Mouse (Mus musculus) left cerebral cortex, adult 2 months (tissue): ENCODE data around the gene Lsamp. TPM values are rescaled to one million over a fixed set of nuclear protein-coding genes. Genes with fewer than 3 reads are reported as not detected.
A peak's percentile ranks its signal among the peaks of the same experiment; 100 is the strongest.

Experiments used
- DNase-seq, 2 experiments: peaks; one replicate each; pipeline ENCODE4 v3.0.0; 2021 to 2022; ENCODE audit warnings: low spot score in 2 of 2, mixed read lengths in 1 of 2; ENCODE audit errors: extremely low spot score in 1 of 2
- H3K27ac ChIP-seq: fragments of 200-600 bp; 2 replicates; pipeline ENCODE4 v1.8.1; 2022
- H3K4me3 ChIP-seq: fragments of 200-600 bp; 2 replicates; pipeline ENCODE4 v1.8.1; 2022
- CTCF ChIP-seq: fragments of 200-600 bp; IDR thresholded peaks from 2 replicates; pipeline ENCODE4 v1.8.1; 2022; ENCODE audit warnings: antibody characterized with exemption, mild to moderate bottlenecking, moderate library complexity
- intact Hi-C: fragments of 180-260 bp; cut with DNase I; formaldehyde crosslinking; loops from one replicate; pipeline ENCODE4 v1.15.1; 2025
- total RNA-seq, 2 experiments: library from RNA; stranded (reverse); gene quantifications; 2 replicates each; pipeline ENCODE4 v1.2.3; 2021

Lsamp gene
- total RNA-seq, 2 experiments from 2014 or later, result 245 to 265 TPM

DNA sequence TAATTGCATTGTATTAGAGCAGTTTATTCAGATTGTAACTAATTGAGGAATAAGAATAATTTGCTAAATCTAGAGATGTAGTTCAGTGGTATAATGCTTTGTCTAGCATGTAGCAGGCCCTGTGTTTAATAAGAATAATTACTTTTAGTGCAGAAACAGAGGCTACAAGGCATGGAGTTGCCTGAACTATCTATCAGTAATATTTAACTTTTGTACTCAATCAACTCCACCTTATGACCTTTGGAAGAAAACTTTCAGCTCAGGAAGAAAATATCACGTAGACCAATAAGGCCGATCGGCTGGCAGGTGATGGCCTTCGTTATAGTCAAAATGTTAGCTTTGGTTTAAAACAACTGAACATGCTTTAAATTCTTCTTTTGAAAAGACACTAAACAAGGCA lies 946.4 kb downstream of the Lsamp start:
- no peak overlapping the region for H3K4me3 ChIP-seq
- intact Hi-C loops, result no loop called here
- DNase-seq, result no peak
- TF ChIP-seq CTCF, result no peak
- H3K27ac ChIP-seq, result no peak overlapping the region

DNA sequence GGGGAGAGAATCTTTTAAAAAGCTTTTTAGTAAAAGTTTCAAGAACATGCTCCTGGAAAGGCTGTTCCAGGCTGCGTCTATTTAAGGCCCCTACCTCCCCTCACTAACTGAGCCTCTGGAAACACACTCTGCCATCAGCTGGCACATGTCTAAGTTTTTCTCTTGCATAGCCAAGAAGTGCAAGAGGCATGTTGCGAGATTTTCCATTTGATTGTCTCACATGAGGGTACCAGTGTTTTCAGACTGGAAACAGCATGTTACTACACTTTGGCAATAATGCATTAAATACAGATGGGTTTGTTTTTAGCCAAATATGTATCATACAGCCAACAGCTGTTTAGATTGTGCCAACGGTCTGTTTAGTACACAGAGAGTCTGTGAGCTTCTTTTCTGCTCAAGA lies 958.1 kb downstream of the Lsamp start:
- Histone ChIP-seq H3K4me3 (no peak overlapping the region), H3K27ac (no peak overlapping the region)
- TF ChIP-seq CTCF, result no peak
- intact Hi-C loops, result no loop called here
- no peak for DNase-seq

DNA sequence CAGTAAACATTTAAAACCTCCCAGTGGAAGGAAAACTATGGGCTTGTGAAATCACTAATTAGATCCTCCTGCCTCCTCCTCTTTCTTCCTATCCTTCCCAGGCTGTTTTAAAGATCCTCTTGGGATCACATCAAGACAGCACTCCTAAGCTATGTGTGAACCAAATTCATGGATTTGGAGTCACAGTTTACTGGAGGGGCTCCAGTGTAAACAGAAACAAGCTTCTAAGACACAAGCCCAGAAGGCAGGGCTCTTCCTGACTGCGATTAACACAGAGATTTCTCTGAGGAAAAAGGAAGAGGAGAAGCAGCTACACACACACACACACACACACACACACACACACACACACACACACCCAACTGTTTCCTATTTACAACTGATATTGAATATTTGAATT lies 961.7 kb downstream of the Lsamp start:
- DNase-seq, result no peak
- intact Hi-C loops, result no loop called here
- TF ChIP-seq CTCF, result no peak
- Histone ChIP-seq H3K27ac (no peak overlapping the region), H3K4me3 (no peak overlapping the region)

DNA sequence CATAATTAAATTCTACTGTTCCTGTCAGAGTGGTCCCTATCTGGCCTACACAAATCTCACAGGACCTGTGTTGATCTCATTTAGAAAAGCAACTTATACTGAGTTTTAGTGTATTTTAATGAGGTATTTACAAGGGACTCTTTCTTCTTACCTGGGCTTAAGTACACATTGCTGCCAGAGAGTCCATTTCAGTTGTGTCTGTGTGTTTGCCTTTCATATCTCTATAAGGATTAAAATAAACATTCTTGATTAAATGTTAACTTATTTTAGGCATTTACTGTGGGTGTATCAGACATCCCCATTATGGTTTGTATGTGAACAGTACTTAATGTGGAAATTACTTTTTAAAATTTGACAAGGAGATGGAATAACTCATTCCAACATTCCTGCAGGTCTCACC lies 963.9 kb downstream of the Lsamp start:
- no peak for TF ChIP-seq CTCF
- Histone ChIP-seq H3K4me3 (no peak overlapping the region), H3K27ac (no peak overlapping the region)
- intact Hi-C loops, result no loop called here
- DNase-seq, result no peak

DNA sequence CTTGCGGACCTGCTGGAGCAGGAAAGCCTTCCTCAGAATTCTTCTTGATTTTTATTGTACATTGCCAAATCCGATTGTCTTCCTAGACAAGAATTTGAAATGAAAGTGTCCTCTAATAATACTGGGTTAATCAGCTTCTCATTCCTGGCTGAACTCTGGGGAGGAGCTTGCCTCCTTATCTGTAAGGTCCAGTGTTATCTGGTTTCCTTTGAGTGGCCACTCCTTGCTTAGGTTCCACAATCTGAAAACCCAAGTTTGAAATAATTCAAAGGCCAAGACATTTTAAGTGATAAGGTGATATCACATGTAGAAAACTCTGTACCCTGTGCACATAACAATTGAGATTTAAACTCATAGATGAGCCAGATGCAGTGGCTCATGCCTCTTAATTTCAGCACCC lies 975.0 kb downstream of the Lsamp start:
- no peak overlapping the region for H3K4me3 ChIP-seq
- no peak overlapping the region for H3K27ac ChIP-seq
- DNase-seq, result no peak
- TF ChIP-seq CTCF, result no peak
- intact Hi-C loops, result no loop called here

DNA sequence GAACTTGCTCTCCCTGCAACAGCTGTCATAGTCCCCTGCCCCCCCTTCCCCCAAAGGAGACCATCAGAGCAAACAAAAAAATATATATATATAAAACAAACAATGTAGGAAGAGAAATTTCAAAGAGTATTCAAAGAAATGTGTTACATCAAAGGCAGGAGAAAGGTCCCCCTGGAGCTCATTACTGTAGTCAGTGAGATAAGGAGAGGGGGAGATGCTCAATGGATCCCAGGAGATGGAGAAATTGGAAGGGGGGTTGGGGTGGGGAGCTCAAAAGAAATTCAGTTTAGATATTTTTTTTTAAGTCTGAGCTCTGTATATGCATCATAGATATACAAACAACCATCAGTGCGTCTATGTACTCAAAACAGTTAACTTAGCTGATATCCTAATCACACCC lies 976.4 kb downstream of the Lsamp start:
- intact Hi-C loops, result loop anchor here (10.0 kb wide), 1 partner anchor 1856 kb away; no protein-coding TSS in a partner anchor
- TF ChIP-seq CTCF, result no peak

DNA sequence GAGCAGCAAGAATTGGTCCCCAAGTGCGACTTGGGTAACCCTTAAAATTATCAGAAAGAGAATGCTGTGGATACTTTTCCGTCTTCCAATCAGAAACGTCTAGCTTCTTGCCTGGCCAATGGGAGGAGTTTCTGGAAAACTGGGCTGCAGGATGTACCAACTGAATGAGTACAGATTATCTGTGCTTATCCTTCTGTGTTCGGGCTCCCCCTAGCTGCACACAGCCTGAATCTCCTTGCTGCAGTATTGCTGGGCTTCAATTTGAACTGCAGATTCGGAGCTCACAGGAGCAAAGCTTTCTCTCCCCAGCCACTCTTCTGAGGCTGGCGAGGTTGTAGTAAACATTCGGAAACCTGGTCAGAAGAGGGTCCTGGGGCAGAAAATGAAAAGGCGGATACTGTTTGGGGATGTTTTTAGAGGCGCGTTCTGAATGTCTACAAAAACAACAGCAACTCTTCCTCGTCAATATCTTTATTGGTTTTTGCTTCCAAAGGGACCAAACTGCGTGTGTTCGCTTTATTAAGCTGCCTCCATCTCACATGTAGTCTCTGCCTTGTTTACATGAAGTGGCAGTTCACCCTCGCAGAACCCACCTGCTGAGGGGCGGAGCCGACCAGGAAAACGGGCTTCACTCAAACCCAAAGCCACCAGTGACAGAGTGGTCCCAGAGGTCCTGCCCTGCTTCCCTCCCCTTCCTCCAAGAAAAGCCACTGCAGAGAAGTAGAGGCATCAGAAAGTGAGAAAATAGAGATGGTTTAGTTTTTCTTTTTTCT lies 984.1 kb downstream of the Lsamp start:
- intact Hi-C loops, result loop anchor here (1.0 to 10.0 kb wide), 6 partner anchors 229 to 1863 kb away; partner anchors contain the start of gene Lsamp
- peak overlapping the region; percentile 74 for H3K27ac ChIP-seq
- peak; percentile 96 for TF ChIP-seq CTCF
- H3K4me3 ChIP-seq, result peak overlapping the region; percentile 46
- DNase-seq, result peak; percentile 87 to 88

More for the DNA sequence above, 976.4 kb downstream of the Lsamp start:
- no peak for DNase-seq
- H3K27ac ChIP-seq, result no peak overlapping the region
- no peak overlapping the region for H3K4me3 ChIP-seq

DNA sequence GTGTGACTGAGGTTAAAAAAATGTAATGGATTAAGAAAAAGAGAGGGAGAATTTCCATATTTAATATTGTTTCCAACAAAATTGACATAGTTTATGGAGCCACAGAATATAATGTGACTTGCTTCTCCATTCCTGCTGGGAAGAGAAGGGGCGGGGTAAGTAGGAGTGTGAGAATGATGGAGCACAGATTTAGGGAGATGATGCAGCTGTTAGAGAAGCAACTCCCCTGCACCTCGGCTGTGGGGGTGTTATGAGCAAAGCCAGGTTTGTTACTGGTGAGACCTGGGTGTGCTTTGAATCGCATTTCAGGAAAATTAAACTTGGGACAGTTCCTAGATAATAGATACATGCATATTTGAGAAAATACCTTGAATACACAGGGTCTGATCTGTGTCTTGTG lies 987.2 kb downstream of the Lsamp start:
- H3K27ac ChIP-seq, result peak overlapping the region; percentile 57; the same call in 1 of the 2 replicates
- intact Hi-C loops, result loop anchor here (2.0 to 10.0 kb wide), 3 partner anchors 73 to 156 kb away; no protein-coding TSS in a partner anchor
- TF ChIP-seq CTCF, result no peak

DNA sequence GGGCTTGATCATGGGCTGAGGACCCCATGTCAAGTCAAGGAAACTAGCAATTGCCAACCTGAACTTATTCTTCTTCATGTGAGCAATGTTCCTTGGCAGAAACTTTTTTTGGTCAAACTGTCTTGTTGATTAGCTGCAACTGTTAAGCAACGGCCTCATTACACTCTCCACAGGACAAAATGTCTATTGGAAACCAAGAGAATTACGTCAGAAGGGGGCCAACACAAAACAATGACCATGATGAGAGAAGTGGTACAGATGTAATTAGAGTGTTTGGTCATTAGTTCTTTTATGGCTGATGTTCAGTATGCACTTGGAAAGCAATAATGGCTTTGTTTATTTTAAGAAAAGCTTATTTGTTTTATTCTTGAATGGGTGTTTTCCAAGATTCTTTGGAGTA lies 989.9 kb downstream of the Lsamp start:
- DNase-seq, result no peak
- Histone ChIP-seq H3K27ac (no peak overlapping the region), H3K4me3 (no peak overlapping the region)
- TF ChIP-seq CTCF, result no peak
- intact Hi-C loops, result loop anchor here (5.0 to 10.0 kb wide), 2 partner anchors 71 to 153 kb away; no protein-coding TSS in a partner anchor

More for the DNA sequence above, 987.2 kb downstream of the Lsamp start:
- H3K4me3 ChIP-seq, result no peak overlapping the region
- peak; percentile 18 to 37 for DNase-seq

DNA sequence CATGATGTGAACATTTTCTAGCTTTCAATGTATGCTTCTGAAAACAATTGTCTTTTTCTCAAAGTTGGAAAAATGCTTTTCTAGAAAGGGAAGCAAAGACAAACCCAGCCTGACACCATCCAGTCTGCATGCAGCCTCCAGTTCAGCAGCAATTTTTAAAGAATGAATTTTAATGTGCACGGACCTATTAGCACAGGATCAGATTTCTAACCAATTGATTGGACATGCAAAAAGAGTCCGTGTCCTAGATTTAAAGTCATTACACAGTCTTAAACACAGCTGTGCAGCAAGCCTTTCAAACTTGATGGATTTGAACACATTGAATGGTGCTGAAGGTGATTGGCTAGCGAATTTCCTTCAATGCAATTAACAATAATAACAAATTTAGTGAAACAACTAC lies 998.9 kb downstream of the Lsamp start:
- DNase-seq, result no peak
- Histone ChIP-seq H3K4me3 (no peak overlapping the region), H3K27ac (no peak overlapping the region)
- intact Hi-C loops, result no loop called here
- no peak for TF ChIP-seq CTCF

DNA sequence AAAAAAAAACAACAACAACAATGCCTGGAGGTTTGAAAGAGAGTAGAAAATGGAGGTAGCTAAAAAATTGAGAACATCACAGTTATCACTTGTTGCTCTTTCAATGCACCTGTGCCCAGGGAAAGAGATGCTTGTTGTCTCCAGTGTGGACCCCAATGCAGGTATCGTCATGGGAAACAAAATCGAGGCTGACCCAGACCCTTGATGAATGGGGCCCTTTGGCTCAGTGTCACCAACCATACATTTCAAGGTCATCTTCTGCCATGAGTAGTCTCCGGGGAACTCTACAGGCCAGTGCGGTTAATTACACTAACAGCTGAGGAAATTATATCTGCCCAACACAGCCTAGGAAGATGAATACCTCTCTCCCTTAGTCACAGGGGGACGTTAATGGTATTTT lies 1023.4 kb downstream of the Lsamp start:
- no peak for TF ChIP-seq CTCF
- intact Hi-C loops, result no loop called here
- Histone ChIP-seq H3K4me3 (no peak overlapping the region), H3K27ac (no peak overlapping the region)
- DNase-seq, result no peak

DNA sequence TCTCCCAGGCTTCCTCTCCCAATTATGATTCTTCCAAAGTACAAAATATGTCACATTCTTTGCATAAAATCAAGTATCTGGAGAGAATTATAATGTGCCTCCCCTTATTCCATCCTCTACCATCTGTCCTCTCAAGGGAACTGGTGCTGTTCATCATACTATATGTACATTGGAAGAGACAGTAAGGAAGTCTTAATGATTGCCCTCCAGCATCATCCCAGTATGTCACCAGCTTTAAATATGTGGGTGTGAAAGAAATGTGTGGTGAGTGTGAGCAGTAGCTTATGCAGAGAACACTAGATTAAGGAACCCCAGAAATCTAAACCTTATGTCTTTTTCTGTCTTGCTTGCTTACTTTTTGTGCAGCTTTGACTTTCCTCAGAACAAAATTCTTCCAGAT lies 1050.6 kb downstream of the Lsamp start:
- H3K4me3 ChIP-seq, result no peak overlapping the region
- H3K27ac ChIP-seq, result no peak overlapping the region
- no peak for DNase-seq
- intact Hi-C loops, result no loop called here
- no peak for TF ChIP-seq CTCF

DNA sequence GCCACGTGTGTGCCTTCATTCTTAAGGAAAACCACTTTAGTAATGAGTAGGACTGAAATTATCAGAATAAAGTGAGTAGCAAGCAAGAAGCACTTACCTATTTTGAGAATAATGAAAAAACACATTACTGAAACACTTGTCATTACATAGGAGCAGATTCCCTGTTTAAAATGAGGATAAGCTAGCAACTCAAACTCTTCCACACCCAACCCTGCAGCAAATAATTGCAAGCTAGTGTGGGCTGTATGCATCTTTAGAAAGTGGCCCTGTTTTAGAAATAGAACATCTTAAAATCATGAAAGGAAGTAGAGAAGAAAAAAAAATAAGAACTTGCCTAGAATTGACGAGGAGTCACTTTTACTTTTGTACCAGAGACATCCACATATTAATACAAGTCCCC lies 1057.5 kb downstream of the Lsamp start:
- Histone ChIP-seq H3K27ac (peak overlapping the region; percentile 73), H3K4me3 (no peak overlapping the region)
- no peak for DNase-seq
- intact Hi-C loops, result loop anchor here (10.0 kb wide), 1 partner anchor 67 kb away; no protein-coding TSS in a partner anchor
- no peak for TF ChIP-seq CTCF
